Mouse (Mus musculus) ES-Bruce4 (cell line): Measurements from ENCODE around the gene Zfp345. TPM values are rescaled to one million over a fixed set of nuclear protein-coding genes. Genes with fewer than 3 reads are reported as not detected.
"Not testable (repeated sequence)": the region's sequence is repeated elsewhere in the genome, so short reads cannot be mapped to it uniquely, and the experiment has no call there.

Experiments
- H3K27ac ChIP-seq: 2 replicates; pipeline ENCODE4 v1.5.1; 2012; ENCODE audit warnings: low read length, inconsistent platforms; ENCODE audit not compliant: insufficient read depth
- H3K27me3 ChIP-seq: 2 replicates; pipeline ENCODE4 v1.6.1; 2012; ENCODE audit warnings: mild to moderate bottlenecking, low read length, inconsistent platforms; ENCODE audit not compliant: control insufficient read depth, poor library complexity, insufficient read depth, severe bottlenecking
- H3K36me3 ChIP-seq: 2 replicates; pipeline ENCODE4 v1.6.1; 2012; ENCODE audit warnings: inconsistent platforms, mild to moderate bottlenecking, low read length, moderate library complexity; ENCODE audit not compliant: control insufficient read depth, poor library complexity, insufficient read depth, severe bottlenecking
- H3K4me1 ChIP-seq: one replicate; pipeline ENCODE4 v1.8.1; 2011; ENCODE audit warnings: low read length; ENCODE audit not compliant: control insufficient read depth, insufficient read depth
- H3K4me3 ChIP-seq: 2 replicates; pipeline ENCODE4 v1.5.1; 2011; ENCODE audit warnings: low read depth, mild to moderate bottlenecking, low read length
- H3K9ac ChIP-seq: 2 replicates; pipeline ENCODE4 v1.6.1; 2012; ENCODE audit warnings: low read depth, mild to moderate bottlenecking, inconsistent platforms; ENCODE audit not compliant: poor library complexity, severe bottlenecking
- H3K9me3 ChIP-seq: replicated peaks from 2 replicates; pipeline ENCODE4 v1.6.1; 2012; ENCODE audit warnings: mild to moderate bottlenecking, low read length, inconsistent platforms; ENCODE audit not compliant: control insufficient read depth, poor library complexity, insufficient read depth, severe bottlenecking
- CTCF ChIP-seq: IDR thresholded peaks from one replicate; pipeline ENCODE4 v1.8.1; 2011; ENCODE audit warnings: low read depth, low read length
- EP300 ChIP-seq: IDR thresholded peaks from 2 replicates; pipeline ENCODE4 v1.6.1; 2011; ENCODE audit warnings: low read depth, low read length; ENCODE audit not compliant: insufficient read depth
- POLR2A ChIP-seq: IDR thresholded peaks from one replicate; pipeline ENCODE4 v1.8.1; 2011; ENCODE audit warnings: low read length; ENCODE audit not compliant: insufficient read depth
- polyA plus RNA-seq: library from polyadenylated mRNA; stranded (reverse); fragments of >200 nt; gene quantifications from 2 replicates; pipeline ENCODE4 v1.2.4, GENCODE M21; 2011; ENCODE audit warnings: low read depth; ENCODE audit not compliant: missing spikeins, insufficient read depth, insufficient read length

The Zfp345 gene
- 7.8 and 8.6 TPM in 2 replicates for polyA plus RNA-seq

- H3K4me1 ChIP-seq, H3K27me3 ChIP-seq, H3K9me3 ChIP-seq, H3K36me3 ChIP-seq: not testable (repeated sequence)
- Histone ChIP-seq H3K27ac (peak within 1 kb of the TSS; percentile 51), H3K9ac (peak within 1 kb of the TSS; percentile 48; the same call in 1 of the 2 replicates), H3K4me3 (peak within 1 kb of the TSS; percentile 90)
- TF ChIP-seq CTCF, result peak; percentile 44
Measured at GRCm38 (mm10) chr2:150484939-150485778, at the start of gene Zfp345. Gene Zfp345 (minus strand): TSS chr2:150485091.

GRCm38 (mm10) chr2:150525703-150526207, 40.9 kb upstream of the Zfp345 start:
- H3K9me3 ChIP-seq, result no peaks in the 10 kb centered on the region
- H3K4me3 ChIP-seq, result peak overlapping the region; percentile 79
- H3K4me1 ChIP-seq, result no peaks in the 10 kb centered on the region
- no peak overlapping the region for H3K27ac ChIP-seq
- peaks cover 9% of the 10 kb centered on the region; the same call in 1 of the 2 replicates for H3K27me3 ChIP-seq
- no peak for TF ChIP-seq EP300
- TF ChIP-seq CTCF, result no peak
- no peak for TF ChIP-seq POLR2A
- H3K36me3 ChIP-seq, result no peaks in the 10 kb centered on the region
- peak overlapping the region; percentile 70 for H3K9ac ChIP-seq

- TF ChIP-seq EP300 (no peak), POLR2A (no peak), CTCF (no peak)
- H3K27ac ChIP-seq, result no peak overlapping the region
- no peaks in the 10 kb centered on the region for H3K4me1 ChIP-seq
- H3K36me3 ChIP-seq, result no peaks in the 10 kb centered on the region
- H3K9ac ChIP-seq, result no peak overlapping the region
- no peaks in the 10 kb centered on the region; the same call in 1 of the 2 replicates for H3K9me3 ChIP-seq
- H3K27me3 ChIP-seq, result no peaks in the 10 kb centered on the region
- no peak overlapping the region for H3K4me3 ChIP-seq
Measured at GRCm38 (mm10) chr2:150512837-150513236, 27.9 kb upstream of the Zfp345 start.

DNA sequence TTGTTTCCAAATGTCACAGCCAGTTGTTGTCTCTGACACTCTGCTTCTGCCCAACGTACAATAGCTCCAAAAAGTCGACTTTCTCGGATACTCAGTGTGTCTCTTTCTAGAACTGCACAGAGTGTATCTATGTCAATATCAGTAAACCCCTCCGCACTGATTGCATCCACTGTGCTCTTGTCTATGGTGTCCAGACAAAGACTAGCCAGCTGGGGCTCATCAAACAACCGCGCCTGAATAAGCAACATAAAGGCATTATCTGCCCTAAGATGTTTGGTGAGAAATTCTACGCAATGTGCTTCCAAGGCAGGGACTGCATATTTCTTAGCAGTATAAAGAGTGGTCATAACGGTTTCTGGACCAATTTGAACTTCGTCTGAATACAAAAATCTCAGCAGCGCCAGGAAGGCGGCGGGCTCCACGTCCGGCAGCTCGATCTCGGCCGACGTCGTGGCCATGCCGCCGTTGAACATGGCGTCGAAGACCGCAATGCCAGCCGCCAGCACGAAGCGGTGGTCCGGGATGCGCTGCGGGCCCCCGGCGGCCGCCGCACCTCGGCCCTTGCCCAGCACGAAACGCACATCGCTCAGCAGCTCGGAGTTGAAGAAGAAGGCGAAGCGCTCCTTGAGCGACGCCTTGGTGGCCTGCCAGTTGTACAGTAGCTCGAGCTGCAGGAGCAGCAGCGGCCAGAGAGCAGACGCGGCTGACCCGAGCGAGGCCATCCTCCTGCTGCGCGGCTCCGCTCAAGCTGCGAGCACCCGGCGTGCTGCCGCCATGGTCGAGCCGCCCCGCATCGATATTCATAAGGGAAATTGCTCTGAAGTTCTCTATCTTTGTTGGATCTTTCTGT, 15.5 kb upstream of the Zfp345 start:
- not testable (repeated sequence) for H3K9ac ChIP-seq

GRCm38 (mm10) chr2:150493031-150493430, 8.1 kb upstream of the Zfp345 start:
- H3K4me3 ChIP-seq, result no peak overlapping the region
- TF ChIP-seq POLR2A (no peak), CTCF (no peak), EP300 (no peak)
- H3K27me3 ChIP-seq, result no peaks in the 10 kb centered on the region
- H3K9me3 ChIP-seq, result peaks cover 16% of the 10 kb centered on the region
- no peak overlapping the region for H3K27ac ChIP-seq
- H3K36me3 ChIP-seq, result no peaks in the 10 kb centered on the region
- no peaks in the 10 kb centered on the region for H3K4me1 ChIP-seq
- no peak overlapping the region for H3K9ac ChIP-seq

More for the DNA sequence above, 15.5 kb upstream of the Zfp345 start:
- H3K9me3 ChIP-seq, H3K27me3 ChIP-seq, H3K36me3 ChIP-seq, H3K4me1 ChIP-seq, H3K27ac ChIP-seq: not testable (repeated sequence)
- peak overlapping the region; percentile 39 for H3K4me3 ChIP-seq

DNA sequence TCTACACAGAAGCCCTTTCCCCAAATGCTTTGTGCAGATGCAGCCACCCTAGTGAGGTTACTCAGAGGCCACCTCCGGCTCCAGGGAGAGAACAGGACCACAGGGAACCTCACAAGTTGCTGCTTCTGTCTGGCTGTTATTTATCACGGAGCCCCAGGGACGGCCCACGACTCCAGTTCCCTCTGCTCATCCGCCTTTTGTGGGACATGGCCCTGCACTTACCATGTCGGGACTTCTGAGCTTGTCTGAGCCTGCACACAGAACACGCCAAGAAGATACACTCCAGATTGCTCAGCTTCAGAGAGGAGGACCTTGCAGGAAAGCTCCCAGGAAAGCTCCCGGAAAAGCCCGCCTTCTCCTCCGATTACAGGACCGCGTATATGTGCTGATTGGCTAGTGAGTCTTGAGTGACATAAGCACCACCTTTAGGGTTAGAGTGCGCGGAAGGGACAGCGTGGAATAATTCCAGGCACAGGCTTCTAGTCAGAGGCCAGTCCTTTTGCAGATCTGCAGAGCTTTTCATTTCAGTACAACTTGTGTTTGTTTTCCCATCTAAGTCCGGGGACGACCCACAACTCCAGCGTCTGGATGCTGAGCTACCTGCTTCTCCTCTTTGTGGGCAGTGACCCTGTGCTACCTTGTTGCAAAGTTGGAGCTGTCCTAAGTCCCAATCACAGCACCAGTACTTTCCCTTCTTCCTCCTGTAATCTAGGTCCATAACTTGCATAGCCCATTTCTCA, 33.5 kb downstream of the Zfp345 start, which contains the start of gene Zfp442:
TSS of gene Zfp442 (minus strand) at position 307 of the 740 bp plus-strand sequence.
- H3K36me3 ChIP-seq, H3K4me1 ChIP-seq, H3K27me3 ChIP-seq, H3K9me3 ChIP-seq: not testable (repeated sequence)
- Histone ChIP-seq H3K9ac (peak within 1 kb of the TSS; percentile 32), H3K27ac (peak within 1 kb of the TSS; percentile 25; the same call in 1 of the 2 replicates), H3K4me3 (peak within 1 kb of the TSS; percentile 89)

DNA sequence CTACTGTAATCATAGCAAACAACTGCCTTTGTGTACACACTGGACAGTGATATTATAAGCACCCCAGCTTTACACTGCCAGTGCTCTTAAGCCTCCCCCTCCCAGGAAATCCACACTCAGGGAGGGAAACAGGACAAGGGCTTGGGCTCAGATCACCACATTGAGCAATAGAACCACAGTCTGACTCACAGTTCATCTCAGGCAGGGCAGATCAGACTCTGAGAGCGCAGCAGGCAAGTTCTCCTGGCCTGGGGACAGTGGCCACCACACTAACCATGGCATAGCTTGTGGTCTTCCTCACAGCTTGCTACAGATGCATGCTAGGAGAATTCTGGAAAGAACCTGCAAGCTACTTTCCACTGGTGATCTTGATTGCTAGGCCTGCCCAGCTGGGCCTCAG, 45.8 kb downstream of the Zfp345 start:
- H3K4me3 ChIP-seq, H3K4me1 ChIP-seq, H3K27me3 ChIP-seq, H3K9me3 ChIP-seq, H3K36me3 ChIP-seq, H3K27ac ChIP-seq, H3K9ac ChIP-seq: not testable (repeated sequence)
